Mouse (Mus musculus) midbrain, embryonic 15.5 days (tissue): Measurements from ENCODE around the gene Mum1. TPM values are rescaled to one million over a fixed set of nuclear protein-coding genes. Genes with fewer than 3 reads are reported as not detected.

Experiments
- ATAC-seq: fragments of 200-750 bp; cut with Nextera tagmentation; replicated peaks from 2 replicates; pipeline ENCODE4 v1.8.0; 2017; ENCODE audit warnings: moderate TSS enrichment
- H3K27ac ChIP-seq: fragments of 300-500 bp; sonication (generic); 2 replicates; pipeline ENCODE4 v1.5.1; 2015; ENCODE audit warnings: mild to moderate bottlenecking, inconsistent platforms
- H3K27me3 ChIP-seq: fragments of 300-500 bp; sonication (generic); replicated peaks from 2 replicates; pipeline ENCODE4 v1.6.1; 2015; ENCODE audit warnings: inconsistent platforms
- H3K36me3 ChIP-seq: fragments of 300-500 bp; sonication (generic); replicated peaks from 2 replicates; pipeline ENCODE4 v1.6.1; 2015; ENCODE audit warnings: inconsistent platforms
- H3K4me1 ChIP-seq: fragments of 300-500 bp; sonication (generic); 2 replicates; pipeline ENCODE4 v1.6.1; 2015; ENCODE audit warnings: inconsistent platforms
- H3K4me2 ChIP-seq: fragments of 300-500 bp; sonication (generic); 2 replicates; pipeline ENCODE4 v1.6.1; 2015; ENCODE audit warnings: inconsistent platforms, mild to moderate bottlenecking, moderate library complexity
- H3K4me3 ChIP-seq: fragments of 300-500 bp; sonication (generic); 2 replicates; pipeline ENCODE4 v1.5.1; 2015; ENCODE audit warnings: mild to moderate bottlenecking, inconsistent platforms
- H3K9ac ChIP-seq: fragments of 300-500 bp; sonication (generic); 2 replicates; pipeline ENCODE4 v1.6.1; 2015; ENCODE audit warnings: mild to moderate bottlenecking, inconsistent platforms
- H3K9me3 ChIP-seq: fragments of 300-500 bp; sonication (generic); 2 replicates; pipeline ENCODE4 v1.6.1; 2016; ENCODE audit warnings: inconsistent platforms
- WGBS: fragments of 180-500 bp; shearing (Covaris S2); methylation state at CpG from one replicate; pipeline ENCODE4 v1.1.7; 2015; ENCODE audit warnings: mixed read lengths; 5-methylcytosine and 5-hydroxymethylcytosine counted together
- polyA plus RNA-seq: library from polyadenylated mRNA; unstranded; fragments of >200 nt; fragmentation: Nextera tagmentation; extraction: Ambion mirVana; gene quantifications from 2 replicates; pipeline ENCODE4 v1.2.1, GENCODE M21; 2015

Gene Mum1
- polyA plus RNA-seq, result 56.4 and 59.5 TPM in 2 replicates

- H3K4me3 ChIP-seq, result peak within 1 kb of the TSS; percentile 75
- under 1% methylated on average over 60 of the region's 75 CpGs for WGBS
- peak; percentile 97 for ATAC-seq
- peak within 1 kb of the TSS; percentile 88 for H3K9ac ChIP-seq
- peak within 1 kb of the TSS; percentile 97 for H3K27ac ChIP-seq
- H3K9me3 ChIP-seq, result no peaks in the 10 kb centered on the region
- peak within 1 kb of the TSS; percentile 94 for H3K4me2 ChIP-seq
- peaks cover 44% of the 10 kb centered on the region for H3K4me1 ChIP-seq
- no peaks in the 10 kb centered on the region for H3K27me3 ChIP-seq
- H3K36me3 ChIP-seq, result no peaks in the 10 kb centered on the region; the same call in 1 of the 2 replicates
These were observed at the start of gene Mum1 for GRCm38 (mm10) chr10:80226416-80227165. TSS of gene Mum1 (plus strand) at chr10:80226434.

GRCm38 (mm10) chr10:80177441-80178279 lies 48.6 kb upstream of the Mum1 start:
- Histone ChIP-seq H3K4me2 (no peak overlapping the region), H3K27ac (no peak overlapping the region), H3K27me3 (no peaks in the 10 kb centered on the region), H3K4me3 (no peak overlapping the region), H3K9me3 (no peaks in the 10 kb centered on the region), H3K9ac (no peak overlapping the region), H3K4me1 (peaks cover 39% of the 10 kb centered on the region), H3K36me3 (no peaks in the 10 kb centered on the region)
- ATAC-seq, result no peak
- 41% methylated on average over 7 of the region's 7 CpGs for WGBS

GRCm38 (mm10) chr10:80179068-80180051 lies 46.9 kb upstream of the Mum1 start, which contains the start of gene Efna2:
TSS of gene Efna2 (plus strand) at chr10:80179482.
- H3K9ac ChIP-seq, result peak within 1 kb of the TSS; percentile 88
- H3K36me3 ChIP-seq, result no peaks in the 10 kb centered on the region
- peaks cover 40% of the 10 kb centered on the region for H3K4me1 ChIP-seq
- H3K27ac ChIP-seq, result peak within 1 kb of the TSS; percentile 83
- no peaks in the 10 kb centered on the region for H3K9me3 ChIP-seq
- H3K27me3 ChIP-seq, result no peaks in the 10 kb centered on the region
- 1% methylated on average over 101 of the region's 106 CpGs for WGBS
- ATAC-seq, result peak; percentile 66
- peak within 1 kb of the TSS; percentile 87 for H3K4me3 ChIP-seq
- peak within 1 kb of the TSS; percentile 72 for H3K4me2 ChIP-seq

- Histone ChIP-seq H3K27me3 (no peaks in the 10 kb centered on the region), H3K36me3 (no peaks in the 10 kb centered on the region), H3K27ac (peak overlapping the region; percentile 83; the same call in 1 of the 2 replicates), H3K4me1 (peaks cover 45% of the 10 kb centered on the region), H3K9ac (peak overlapping the region; percentile 88), H3K4me2 (peak overlapping the region; percentile 72), H3K4me3 (peak overlapping the region; percentile 87), H3K9me3 (no peaks in the 10 kb centered on the region)
- no peak for ATAC-seq
- 24% methylated on average over 6 of the region's 6 CpGs for WGBS
These were observed 45.9 kb upstream of the Mum1 start for GRCm38 (mm10) chr10:80180288-80180687.

- peaks cover 47% of the 10 kb centered on the region for H3K4me1 ChIP-seq
- H3K4me2 ChIP-seq, result peak overlapping the region; percentile 72
- ATAC-seq, result no peak
- peak overlapping the region; percentile 87 for H3K4me3 ChIP-seq
- no peaks in the 10 kb centered on the region for H3K36me3 ChIP-seq
- no peaks in the 10 kb centered on the region for H3K27me3 ChIP-seq
- H3K27ac ChIP-seq, result peak overlapping the region; percentile 35
- H3K9me3 ChIP-seq, result no peaks in the 10 kb centered on the region
- peak overlapping the region; percentile 88 for H3K9ac ChIP-seq
- WGBS, result 22% methylated on average over 5 of the region's 5 CpGs
These were observed 45.4 kb upstream of the Mum1 start for GRCm38 (mm10) chr10:80180823-80181222.

GRCm38 (mm10) chr10:80182547-80182946 lies 43.7 kb upstream of the Mum1 start:
- Histone ChIP-seq H3K4me1 (peaks cover 45% of the 10 kb centered on the region), H3K9ac (peak overlapping the region; percentile 88; the same call in 1 of the 2 replicates)

GRCm38 (mm10) chr10:80186649-80187048 lies 39.6 kb upstream of the Mum1 start:
- no peak overlapping the region for H3K4me3 ChIP-seq
- no peak overlapping the region for H3K9ac ChIP-seq
- H3K4me1 ChIP-seq, result peaks cover 49% of the 10 kb centered on the region
- no peak for ATAC-seq
- H3K36me3 ChIP-seq, result peaks cover 7% of the 10 kb centered on the region
- no peak overlapping the region for H3K27ac ChIP-seq
- no peaks in the 10 kb centered on the region for H3K27me3 ChIP-seq
- 40% methylated on average over 27 of the region's 27 CpGs for WGBS
- no peak overlapping the region for H3K4me2 ChIP-seq
- no peaks in the 10 kb centered on the region for H3K9me3 ChIP-seq

More at GRCm38 (mm10) chr10:80182547-80182946, 43.7 kb upstream of the Mum1 start:
- H3K27ac ChIP-seq, result peak overlapping the region; percentile 22; the same call in 1 of the 2 replicates
- peaks cover 4% of the 10 kb centered on the region for H3K36me3 ChIP-seq
- no peak for ATAC-seq
- H3K4me2 ChIP-seq, result peak overlapping the region; percentile 72
- peak overlapping the region; percentile 87 for H3K4me3 ChIP-seq
- WGBS, result 70% methylated on average over 7 of the region's 7 CpGs
- H3K9me3 ChIP-seq, result no peaks in the 10 kb centered on the region
- H3K27me3 ChIP-seq, result no peaks in the 10 kb centered on the region

GRCm38 (mm10) chr10:80187739-80188138 lies 38.5 kb upstream of the Mum1 start:
- no peak overlapping the region for H3K27ac ChIP-seq
- WGBS, result 63% methylated on average over 10 of the region's 10 CpGs
- no peak overlapping the region for H3K9ac ChIP-seq
- peaks cover 40% of the 10 kb centered on the region for H3K4me1 ChIP-seq
- H3K9me3 ChIP-seq, result no peaks in the 10 kb centered on the region
- ATAC-seq, result no peak
- peaks cover 7% of the 10 kb centered on the region for H3K36me3 ChIP-seq
- no peak overlapping the region for H3K4me3 ChIP-seq
- no peak overlapping the region for H3K4me2 ChIP-seq
- no peaks in the 10 kb centered on the region for H3K27me3 ChIP-seq

- no peaks in the 10 kb centered on the region for H3K9me3 ChIP-seq
- peaks cover 37% of the 10 kb centered on the region for H3K4me1 ChIP-seq
- no peaks in the 10 kb centered on the region for H3K27me3 ChIP-seq
- H3K4me2 ChIP-seq, result no peak overlapping the region
- no peak for ATAC-seq
- H3K4me3 ChIP-seq, result no peak overlapping the region
- no peak overlapping the region for H3K9ac ChIP-seq
- 44% methylated on average over 15 of the region's 15 CpGs for WGBS
- H3K36me3 ChIP-seq, result peaks cover 7% of the 10 kb centered on the region
- H3K27ac ChIP-seq, result peak overlapping the region; percentile 65; the same call in 1 of the 2 replicates
These were observed 37.7 kb upstream of the Mum1 start for GRCm38 (mm10) chr10:80188453-80189024.

GRCm38 (mm10) chr10:80189999-80190398 lies 36.2 kb upstream of the Mum1 start:
- Histone ChIP-seq H3K27me3 (no peaks in the 10 kb centered on the region), H3K27ac (peak overlapping the region; percentile 83), H3K4me3 (peak overlapping the region; percentile 31), H3K4me2 (peak overlapping the region; percentile 58), H3K9ac (peak overlapping the region; percentile 58), H3K9me3 (no peaks in the 10 kb centered on the region), H3K4me1 (peaks cover 41% of the 10 kb centered on the region), H3K36me3 (peaks cover 7% of the 10 kb centered on the region)
- 4% methylated on average over 21 of the region's 21 CpGs for WGBS
- ATAC-seq, result no peak

GRCm38 (mm10) chr10:80190491-80191051 lies 35.7 kb upstream of the Mum1 start:
- peak overlapping the region; percentile 58 for H3K4me2 ChIP-seq
- peaks cover 35% of the 10 kb centered on the region for H3K4me1 ChIP-seq
- H3K9ac ChIP-seq, result peak overlapping the region; percentile 58
- peaks cover 7% of the 10 kb centered on the region for H3K36me3 ChIP-seq
- peak; percentile 28 for ATAC-seq
- peak overlapping the region; percentile 83 for H3K27ac ChIP-seq
- WGBS, result under 1% methylated on average over 44 of the region's 48 CpGs
- no peaks in the 10 kb centered on the region for H3K27me3 ChIP-seq
- no peaks in the 10 kb centered on the region for H3K9me3 ChIP-seq
- H3K4me3 ChIP-seq, result peak overlapping the region; percentile 31
